Mouse (Mus musculus): Measurements from ENCODE around the gene Fam71e2.

The Fam71e2 gene

GRCm38 (mm10) chr7:4741151-4741550, 30.0 kb downstream of the Fam71e2 start:
- in situ Hi-C loops (cut with MboI, MseI), result loop anchor here in 1 of 2 experiments (10.0 kb wide), 1 partner anchor 296 kb away; the partner anchor contains the start of gene Rdh13

DNA sequence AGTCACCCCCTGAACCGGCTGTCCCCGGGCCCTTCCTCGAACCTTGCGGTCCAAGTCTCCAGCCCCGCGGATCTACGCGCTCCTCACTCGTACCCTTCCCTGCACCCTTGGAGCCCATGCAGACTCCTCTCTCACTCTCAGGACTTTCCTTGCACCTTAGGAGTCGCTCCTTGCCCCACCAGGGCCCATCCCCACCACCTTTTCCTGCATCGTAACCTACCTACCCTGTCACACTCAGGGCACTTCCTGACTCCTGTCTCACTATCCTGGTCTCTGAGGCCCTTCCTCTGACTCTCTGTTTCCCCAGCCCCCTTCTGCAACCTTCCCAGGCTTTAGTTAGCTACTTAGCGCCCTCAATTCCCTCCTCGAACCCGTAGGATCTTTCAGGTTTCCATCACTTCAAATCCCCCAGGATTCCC, 30.8 kb downstream of the Fam71e2 start:
- in situ Hi-C loops (cut with MboI, MseI), result loop anchor here in 1 of 2 experiments (10.0 kb wide), 1 partner anchor 296 kb away; the partner anchor contains the start of gene Rdh13

DNA sequence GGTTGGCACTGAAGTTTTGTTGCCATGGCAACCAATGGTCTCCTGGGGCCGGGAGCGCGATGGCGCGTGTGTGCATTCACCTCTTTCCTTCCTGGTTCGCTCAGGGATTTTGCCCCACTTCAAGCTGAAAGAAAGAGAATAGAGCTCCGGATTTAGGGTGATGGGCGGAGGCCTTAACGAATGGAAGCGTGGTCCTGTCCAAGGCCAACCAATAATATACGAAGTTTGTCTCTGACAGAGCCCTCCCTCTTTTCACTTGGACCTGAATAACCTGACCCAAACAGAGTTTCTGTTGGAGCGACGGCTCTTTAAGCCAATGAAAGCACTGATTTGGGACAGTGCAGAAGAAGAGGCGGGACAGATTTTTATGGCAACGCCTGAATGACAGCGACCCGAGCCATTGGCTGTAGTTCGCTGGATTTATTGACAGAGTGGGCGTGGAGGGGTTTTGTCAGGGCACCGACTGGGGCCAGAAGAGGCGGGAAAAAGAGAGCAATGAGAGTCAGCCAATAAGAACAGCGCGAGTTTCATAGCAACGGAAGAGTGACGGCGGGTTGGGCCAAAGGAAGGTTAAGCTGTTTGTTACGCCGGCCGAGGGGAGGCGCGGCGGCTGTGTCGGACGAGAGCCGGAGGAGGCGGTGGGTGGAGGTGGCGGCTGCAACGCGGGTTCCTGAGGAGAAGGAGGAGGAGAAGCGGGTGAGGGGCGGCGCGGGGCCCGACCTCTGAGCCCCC, 31.4 kb downstream of the Fam71e2 start, which contains the start of gene Kmt5c:
Gene Kmt5c (plus strand): TSS at position 572 of the 732 bp plus-strand sequence.
- in situ Hi-C loops (cut with MboI, MseI), result loop anchor here in 1 of 2 experiments (5.0 to 10.0 kb wide), 2 partner anchors 57 to 295 kb away; partner anchors contain the start of gene Rdh13

- in situ Hi-C loops (cut with MboI, MseI), result loop anchor here in 1 of 2 experiments (5.0 kb wide), 1 partner anchor 57 kb away; no protein-coding TSS in a partner anchor
Measured at GRCm38 (mm10) chr7:4739041-4739543, 32.0 kb downstream of the Fam71e2 start.

DNA sequence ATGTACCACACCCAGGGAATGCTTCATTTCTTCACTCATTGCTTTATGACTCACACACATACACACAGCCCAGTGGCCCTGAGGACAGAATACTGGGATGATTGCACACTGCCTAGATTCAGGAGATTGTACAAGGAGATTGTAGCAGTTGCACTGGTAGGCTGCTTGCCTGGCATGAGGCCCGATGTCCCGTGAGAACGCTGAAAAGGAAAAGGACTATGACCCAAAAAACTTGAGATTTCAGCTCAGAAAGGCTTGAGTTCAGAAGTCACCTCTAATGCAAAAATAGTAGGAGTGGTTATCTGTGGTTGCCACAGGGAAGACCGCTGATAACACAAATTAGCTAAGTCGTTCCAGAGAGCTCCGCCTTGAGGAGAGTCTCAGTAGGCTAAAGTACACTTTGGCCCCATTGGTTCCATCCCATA, 38.1 kb downstream of the Fam71e2 start:
- in situ Hi-C loops (cut with MboI, MseI), result no loop called here

DNA sequence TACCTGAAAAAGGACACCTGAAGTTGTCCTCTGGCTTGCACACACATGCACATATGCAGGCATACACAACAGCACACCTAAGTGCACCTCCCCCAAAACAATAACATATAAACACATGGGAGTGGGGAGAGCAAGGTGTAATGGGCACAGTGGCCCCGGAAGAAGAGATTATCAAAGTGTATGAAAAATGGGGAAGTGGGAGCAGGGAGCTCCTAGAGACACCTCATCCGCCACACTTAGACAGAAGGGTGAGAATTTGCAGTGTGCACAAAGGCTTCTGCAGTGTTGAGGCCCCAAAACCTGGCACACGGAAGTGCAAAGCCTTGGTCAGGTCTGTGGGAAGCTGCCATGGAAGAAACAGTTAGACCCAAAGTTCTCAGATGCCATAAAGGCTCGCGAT, 40.0 kb downstream of the Fam71e2 start:
- in situ Hi-C loops (cut with MboI, MseI), result no loop called here

DNA sequence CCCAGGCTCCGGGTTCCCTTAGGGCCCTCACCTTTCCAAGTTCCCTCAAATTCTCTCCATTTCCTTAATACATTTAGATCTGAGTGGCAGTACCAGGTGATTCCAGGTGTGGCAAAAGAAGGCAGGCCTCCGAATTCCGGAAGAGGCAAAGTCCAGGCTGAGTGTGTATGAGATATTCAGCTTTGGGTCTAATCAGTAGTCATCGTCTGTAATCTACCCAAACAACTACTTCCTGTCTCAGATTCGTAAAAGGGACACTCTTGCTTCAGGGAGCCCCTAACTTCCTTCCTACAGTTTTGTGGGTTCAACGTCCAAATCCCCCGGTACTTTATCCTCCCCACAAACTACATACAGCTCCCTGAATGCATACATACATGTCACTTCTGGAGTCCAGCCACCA, 45.9 kb downstream of the Fam71e2 start, which contains the start of gene Tmem150b:
Gene Tmem150b (minus strand): TSS at position 81 of the 400 bp plus-strand sequence.
- in situ Hi-C loops (cut with MboI, MseI), result loop anchor here in 1 of 2 experiments (10.0 kb wide), 1 partner anchor 500 kb away; no protein-coding TSS in a partner anchor

DNA sequence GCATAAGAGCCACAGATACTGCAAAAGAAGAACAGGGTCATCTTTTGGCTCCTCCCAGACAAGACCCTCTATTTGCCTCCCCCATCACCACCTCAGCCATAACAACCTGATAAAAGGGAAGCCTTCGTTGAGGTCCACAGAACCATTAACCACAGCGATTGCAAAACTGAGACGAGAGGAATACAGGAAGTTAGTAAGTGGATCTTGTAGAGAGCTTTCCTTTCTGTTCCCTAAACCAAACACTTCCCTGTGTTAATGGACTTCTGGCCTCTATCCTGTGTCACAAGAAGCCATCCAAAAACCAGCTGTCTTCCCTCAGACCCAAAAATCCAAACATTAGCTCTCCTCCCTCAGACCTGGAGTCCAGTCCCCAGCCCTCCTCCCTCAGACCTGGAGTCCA, 46.7 kb downstream of the Fam71e2 start:
- in situ Hi-C loops (cut with MboI, MseI), result loop anchor here in 1 of 2 experiments (10.0 kb wide), 1 partner anchor 500 kb away; no protein-coding TSS in a partner anchor

- in situ Hi-C loops (cut with MboI, MseI), result loop anchor here in 1 of 2 experiments (10.0 kb wide), 1 partner anchor 499 kb away; no protein-coding TSS in a partner anchor
Measured at GRCm38 (mm10) chr7:4723508-4723907, 47.6 kb downstream of the Fam71e2 start.

DNA sequence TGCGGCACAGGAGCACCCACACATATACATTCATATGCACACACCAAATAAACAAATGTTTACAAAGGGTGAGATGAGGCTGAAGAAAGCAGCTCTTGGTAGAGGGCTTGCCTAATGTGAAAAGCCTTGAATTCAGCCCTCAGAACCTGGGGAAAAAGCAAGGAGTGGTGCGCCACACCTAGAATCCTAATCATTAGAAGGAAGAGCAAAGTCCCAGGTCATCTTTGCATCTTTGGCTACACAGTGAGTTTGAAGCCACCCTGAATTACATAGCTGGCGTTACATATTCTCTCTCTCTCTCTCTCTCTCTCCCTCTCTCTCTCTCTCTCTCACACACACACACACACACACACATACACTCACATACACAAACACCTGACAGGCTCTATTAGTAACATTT, 51.8 kb downstream of the Fam71e2 start:
- in situ Hi-C loops (cut with MboI, MseI), result no loop called here

GRCm38 (mm10) chr7:4716955-4717354, 54.1 kb downstream of the Fam71e2 start:
- in situ Hi-C loops (cut with MboI, MseI), result no loop called here

GRCm38 (mm10) chr7:4712594-4712993, 58.5 kb downstream of the Fam71e2 start:
- in situ Hi-C loops (cut with MboI, MseI), result loop anchor here in 1 of 2 experiments (5.0 kb wide), 1 partner anchor 185 kb away; no protein-coding TSS in a partner anchor

GRCm38 (mm10) chr7:4705098-4705497, 66.0 kb downstream of the Fam71e2 start:
- in situ Hi-C loops (cut with MboI, MseI), result no loop called here
